Mouse (Mus musculus): ENCODE measurements around the gene Olfr33. TPM values are rescaled to one million over a fixed set of nuclear protein-coding genes. Genes with fewer than 3 reads are reported as not detected.

Gene Olfr33
- not detected for polyA plus RNA-seq (2021)

GRCm38 (mm10) chr7:102718970-102719369, at the start of gene Olfr33:
Gene Olfr33 (minus strand): TSS chr7:102719070.
- in situ Hi-C loops (cut with MboI; ENCODE audit: low pct_unique_long_range_greater_than_20kb): no loop called here
- no peak for ATAC-seq
- ChIA-PET POLR2A (no interaction called here), CTCF (no interaction called here)
- no peak for TF ChIP-seq CTCF (IDR thresholded peaks at IDR 0.05)
- no peak for DNase-seq (ENCODE audit: low read depth, low spot score)
- H3K27me3 ChIP-seq: peaks cover 10% of the 10 kb centered on the region

GRCm38 (mm10) chr7:102759266-102759665, 40.4 kb upstream of the Olfr33 start, which contains the start of the genes Olfr560 and Olfr78:
Gene Olfr560 (minus strand): TSS chr7:102759366.
Gene Olfr78 (minus strand): TSS chr7:102759471.
- H3K27me3 ChIP-seq: no peaks in the 10 kb centered on the region
- CTCF ChIA-PET: no interaction called here
- POLR2A ChIA-PET: no interaction called here
- TF ChIP-seq CTCF (IDR thresholded peaks at IDR 0.05): no peak
- no peak for ATAC-seq
- in situ Hi-C loops (cut with MboI; ENCODE audit: low pct_unique_long_range_greater_than_20kb): no loop called here
- DNase-seq (ENCODE audit: low read depth, low spot score): no peak

GRCm38 (mm10) chr7:102752086-102752485, 33.2 kb upstream of the Olfr33 start:
- POLR2A ChIA-PET: no interaction called here
- ATAC-seq: no peak
- CTCF ChIA-PET: no interaction called here
- DNase-seq (ENCODE audit: low read depth, low spot score): no peak
- in situ Hi-C loops (cut with MboI; ENCODE audit: low pct_unique_long_range_greater_than_20kb): no loop called here
- TF ChIP-seq CTCF (IDR thresholded peaks at IDR 0.05): peak; percentile 46
- peaks cover 8% of the 10 kb centered on the region for H3K27me3 ChIP-seq

GRCm38 (mm10) chr7:102737705-102738104, 18.8 kb upstream of the Olfr33 start:
- ChIA-PET POLR2A (no interaction called here), CTCF (no interaction called here)
- no peak for TF ChIP-seq CTCF (IDR thresholded peaks at IDR 0.05)
- DNase-seq (ENCODE audit: low read depth, low spot score) (no peak), ATAC-seq (no peak)
- H3K27me3 ChIP-seq: peaks cover 9% of the 10 kb centered on the region
- in situ Hi-C loops (cut with MboI; ENCODE audit: low pct_unique_long_range_greater_than_20kb): no loop called here

GRCm38 (mm10) chr7:102733793-102734192, 14.9 kb upstream of the Olfr33 start:
- no peak for TF ChIP-seq CTCF (IDR thresholded peaks at IDR 0.05)
- POLR2A ChIA-PET: no interaction called here
- no peak for DNase-seq (ENCODE audit: low read depth, low spot score)
- ATAC-seq: no peak
- in situ Hi-C loops (cut with MboI; ENCODE audit: low pct_unique_long_range_greater_than_20kb): no loop called here
- H3K27me3 ChIP-seq: no peaks in the 10 kb centered on the region
- CTCF ChIA-PET: no interaction called here

GRCm38 (mm10) chr7:102727391-102727790, 8.5 kb upstream of the Olfr33 start, which contains the start of gene Olfr559:
Gene Olfr559 (minus strand): TSS chr7:102727491.
- CTCF ChIA-PET: no interaction called here
- POLR2A ChIA-PET: interaction anchor here (1.2 kb wide), 1 partner anchor 12 kb away, joined by 3 read pairs; no protein-coding TSS in a partner anchor
- peaks cover 3% of the 10 kb centered on the region for H3K27me3 ChIP-seq
- ATAC-seq: no peak
- no peak for TF ChIP-seq CTCF (IDR thresholded peaks at IDR 0.05)
- in situ Hi-C loops (cut with MboI; ENCODE audit: low pct_unique_long_range_greater_than_20kb): no loop called here
- DNase-seq (ENCODE audit: low read depth, low spot score): no peak

- ChIA-PET CTCF (no interaction called here), POLR2A (no interaction called here)
- ATAC-seq: no peak
- no peak for TF ChIP-seq CTCF (IDR thresholded peaks at IDR 0.05)
- in situ Hi-C loops (cut with MboI; ENCODE audit: low pct_unique_long_range_greater_than_20kb): no loop called here
- peaks cover 8% of the 10 kb centered on the region for H3K27me3 ChIP-seq
- no peak for DNase-seq (ENCODE audit: low read depth, low spot score)
Measured at GRCm38 (mm10) chr7:102701915-102702314, 17.0 kb downstream of the Olfr33 start, which contains the start of gene Olfr558. Gene Olfr558 (plus strand): TSS chr7:102702215.

GRCm38 (mm10) chr7:102698461-102698860, 20.4 kb downstream of the Olfr33 start:
- DNase-seq (ENCODE audit: low read depth, low spot score): no peak
- peaks cover 8% of the 10 kb centered on the region for H3K27me3 ChIP-seq
- in situ Hi-C loops (cut with MboI; ENCODE audit: low pct_unique_long_range_greater_than_20kb): loop anchor here (25.0 kb wide), 2 partner anchors 436 to 1539 kb away; partner anchors contain the start of genes Rhog, Stim1 and Trim34a
- POLR2A ChIA-PET: no interaction called here
- CTCF ChIA-PET: no interaction called here
- TF ChIP-seq CTCF (IDR thresholded peaks at IDR 0.05): no peak
- no peak for ATAC-seq

GRCm38 (mm10) chr7:102695358-102696125, 23.3 kb downstream of the Olfr33 start, which contains the start of gene Olfr557:
Gene Olfr557 (plus strand): TSS chr7:102695910.
- POLR2A ChIA-PET: no interaction called here
- TF ChIP-seq CTCF (IDR thresholded peaks at IDR 0.05): peak; percentile 79
- CTCF ChIA-PET: interaction anchor here (1.3 to 1.4 kb wide), 3 partner anchors 9 to 15 kb away, joined by 3 to 9 read pairs (median 4); no protein-coding TSS in a partner anchor
- in situ Hi-C loops (cut with MboI; ENCODE audit: low pct_unique_long_range_greater_than_20kb): loop anchor here (25.0 kb wide), 2 partner anchors 433 to 1542 kb away; partner anchors contain the start of genes Rhog, Stim1 and Trim34a
- peak; percentile 67 for ATAC-seq
- DNase-seq (ENCODE audit: low read depth, low spot score): no peak
- H3K27me3 ChIP-seq: peaks cover 8% of the 10 kb centered on the region

- TF ChIP-seq CTCF (IDR thresholded peaks at IDR 0.05): no peak
- ChIA-PET POLR2A (no interaction called here), CTCF (no interaction called here)
- no peaks in the 10 kb centered on the region for H3K27me3 ChIP-seq
- in situ Hi-C loops (cut with MboI; ENCODE audit: low pct_unique_long_range_greater_than_20kb): loop anchor here (25.0 kb wide), 2 partner anchors 425 to 1550 kb away; partner anchors contain the start of genes Rhog, Stim1 and Trim34a
- ATAC-seq (peak; percentile 100), DNase-seq (ENCODE audit: low read depth, low spot score) (peak; percentile 44)
Measured at GRCm38 (mm10) chr7:102686944-102687501, 31.8 kb downstream of the Olfr33 start, which contains the start of gene Trim68. Gene Trim68 (minus strand): TSS chr7:102687327.

- ChIA-PET POLR2A (no interaction called here), CTCF (no interaction called here)
- in situ Hi-C loops (cut with MboI; ENCODE audit: low pct_unique_long_range_greater_than_20kb): loop anchor here (25.0 kb wide), 2 partner anchors 420 to 1555 kb away; partner anchors contain the start of genes Rhog, Stim1 and Trim34a
- TF ChIP-seq CTCF (IDR thresholded peaks at IDR 0.05): no peak
- H3K27me3 ChIP-seq: no peaks in the 10 kb centered on the region
- ATAC-seq: no peak
- no peak for DNase-seq (ENCODE audit: low read depth, low spot score)
Measured at GRCm38 (mm10) chr7:102681916-102682315, 37.0 kb downstream of the Olfr33 start.
